Mouse (Mus musculus) erythroblast, embryonic 14.5 days (primary cell): ENCODE results near the gene Abhd17a.

Experiments used
- GATA1 ChIP-seq: IDR thresholded peaks from 2 replicates; pipeline ENCODE4 v1.6.1; 2012; ENCODE audit warnings: low read length, inconsistent platforms, mixed read lengths
- TAL1 ChIP-seq: IDR thresholded peaks from 3 replicates; pipeline ENCODE4 v1.6.1; 2012; ENCODE audit warnings: low read length, inconsistent platforms, mixed read lengths

DNA sequence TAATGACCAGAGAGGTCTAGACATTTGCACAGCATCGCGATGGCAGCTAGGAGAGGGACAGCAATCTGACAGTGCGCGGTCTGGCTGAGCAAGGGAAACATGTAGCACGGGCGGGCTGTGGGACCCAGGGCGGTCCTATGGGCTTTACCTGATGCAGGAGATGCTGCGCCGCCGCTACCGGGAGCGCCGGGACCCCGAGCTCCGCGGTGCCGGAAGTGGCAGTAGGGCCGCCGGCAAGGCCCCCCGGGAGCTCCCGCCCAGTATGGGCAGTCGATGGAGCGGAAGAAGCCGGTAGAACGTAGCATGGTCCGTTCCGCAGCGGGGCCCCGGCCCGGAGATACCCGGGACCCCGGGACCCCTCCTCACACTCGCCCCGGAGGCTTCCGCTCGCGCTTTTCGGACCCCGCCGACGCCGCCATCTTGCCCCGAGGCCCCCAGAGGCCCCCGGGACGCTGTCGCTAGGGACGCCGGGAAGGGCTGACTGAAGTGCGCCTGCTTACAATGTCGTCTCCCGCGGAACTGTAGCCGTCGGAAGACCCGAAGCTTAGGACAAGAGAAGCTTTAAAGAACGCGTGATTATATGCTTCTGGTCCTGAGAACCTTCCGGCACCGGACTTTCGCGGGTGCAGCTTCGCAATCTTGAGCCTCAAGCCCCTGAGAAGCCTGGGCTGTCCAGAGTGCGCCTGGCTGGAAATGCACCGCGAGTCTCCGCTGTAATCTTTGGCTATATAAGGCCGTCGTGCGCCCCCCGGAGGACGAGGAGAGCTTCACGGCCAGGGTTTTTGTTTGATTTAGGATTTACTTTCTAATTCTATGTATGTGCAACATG, 28.8 kb downstream of the Abhd17a start, which contains the start of gene Rexo1:
- TF ChIP-seq TAL1 (no peak), GATA1 (no peak)
